Mouse (Mus musculus) stomach, postnatal 0 days (tissue): ENCODE results near the gene Mrps7.

Source experiments
- CTCF ChIP-seq: IDR thresholded peaks from 2 replicates; pipeline ENCODE4 v1.5.1; 2016; ENCODE audit warnings: antibody characterized with exemption, low read depth, mild to moderate bottlenecking, moderate library complexity
- EP300 ChIP-seq: optimal IDR thresholded peaks from 2 replicates; pipeline ENCODE3; 2016; ENCODE audit warnings: antibody characterized with exemption

- TF ChIP-seq EP300 (no peak), CTCF (no peak)
These were observed 19.2 kb upstream of the Mrps7 start for GRCm38 (mm10) chr11:115584376-115585073.
